Mouse (Mus musculus): Measurements from ENCODE around the gene Arrb1.

Gene Arrb1

GRCm38 (mm10) chr7:99538421-99538820 lies 3.2 kb downstream of the Arrb1 start:
- DNase-seq = no peak

DNA sequence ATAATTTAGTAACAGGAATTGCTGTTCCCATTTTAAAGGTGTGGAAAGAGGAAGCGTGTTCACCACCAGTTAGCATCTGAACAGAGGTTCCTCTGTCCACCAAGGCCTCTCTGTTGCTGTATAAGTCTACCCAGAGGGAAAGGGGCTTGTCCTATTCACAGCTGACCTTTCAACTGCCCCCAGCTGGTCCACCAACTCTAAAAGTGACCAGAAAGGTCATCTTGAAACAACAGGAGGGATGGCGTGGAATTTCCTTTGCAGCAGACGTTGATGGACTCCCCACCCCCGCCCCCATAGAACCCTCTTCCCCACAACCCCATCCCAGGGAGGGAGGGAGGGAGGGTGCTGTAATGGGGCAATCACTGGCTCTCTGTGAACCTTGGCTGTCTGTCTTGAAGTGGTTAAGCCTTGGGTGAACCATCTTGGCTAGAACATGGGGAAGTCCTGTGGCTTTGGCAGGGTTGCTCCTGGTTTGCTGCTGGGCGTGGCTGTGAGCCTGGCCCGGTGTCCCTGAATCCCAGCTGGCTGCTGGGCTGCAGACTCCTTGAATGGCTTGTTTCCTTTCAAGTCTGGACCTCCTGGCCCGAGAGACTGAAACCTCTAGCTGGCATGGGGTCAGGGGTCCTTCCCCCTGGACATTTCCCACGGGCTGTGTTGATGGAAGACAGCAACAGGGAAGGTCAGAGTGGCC lies 4.1 kb downstream of the Arrb1 start:
- DNase-seq = no peak

GRCm38 (mm10) chr7:99540016-99540415 lies 4.8 kb downstream of the Arrb1 start:
- DNase-seq = no peak

- no peak for DNase-seq
Measured at GRCm38 (mm10) chr7:99541204-99541603, 5.9 kb downstream of the Arrb1 start.

DNA sequence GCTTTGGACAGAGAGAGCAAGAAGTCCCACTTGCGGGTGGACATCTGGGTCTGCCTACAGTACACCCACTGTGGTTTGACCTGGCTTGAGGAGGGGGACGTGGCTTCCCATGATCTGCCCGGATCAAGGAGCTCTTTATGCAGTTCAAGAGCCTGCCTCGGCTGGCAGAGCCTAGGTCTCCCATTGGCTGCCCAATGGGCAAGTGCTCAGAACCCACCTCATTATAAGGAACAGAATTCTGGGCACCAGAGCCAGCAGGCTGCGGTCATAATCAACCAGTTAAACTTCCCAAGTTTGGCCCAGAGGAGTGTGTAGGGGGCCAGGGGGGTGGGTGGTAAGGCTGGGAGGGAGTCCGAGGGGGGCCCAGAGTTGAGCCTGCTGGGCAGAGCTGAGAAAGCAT lies 9.0 kb downstream of the Arrb1 start:
- DNase-seq = no peak

DNA sequence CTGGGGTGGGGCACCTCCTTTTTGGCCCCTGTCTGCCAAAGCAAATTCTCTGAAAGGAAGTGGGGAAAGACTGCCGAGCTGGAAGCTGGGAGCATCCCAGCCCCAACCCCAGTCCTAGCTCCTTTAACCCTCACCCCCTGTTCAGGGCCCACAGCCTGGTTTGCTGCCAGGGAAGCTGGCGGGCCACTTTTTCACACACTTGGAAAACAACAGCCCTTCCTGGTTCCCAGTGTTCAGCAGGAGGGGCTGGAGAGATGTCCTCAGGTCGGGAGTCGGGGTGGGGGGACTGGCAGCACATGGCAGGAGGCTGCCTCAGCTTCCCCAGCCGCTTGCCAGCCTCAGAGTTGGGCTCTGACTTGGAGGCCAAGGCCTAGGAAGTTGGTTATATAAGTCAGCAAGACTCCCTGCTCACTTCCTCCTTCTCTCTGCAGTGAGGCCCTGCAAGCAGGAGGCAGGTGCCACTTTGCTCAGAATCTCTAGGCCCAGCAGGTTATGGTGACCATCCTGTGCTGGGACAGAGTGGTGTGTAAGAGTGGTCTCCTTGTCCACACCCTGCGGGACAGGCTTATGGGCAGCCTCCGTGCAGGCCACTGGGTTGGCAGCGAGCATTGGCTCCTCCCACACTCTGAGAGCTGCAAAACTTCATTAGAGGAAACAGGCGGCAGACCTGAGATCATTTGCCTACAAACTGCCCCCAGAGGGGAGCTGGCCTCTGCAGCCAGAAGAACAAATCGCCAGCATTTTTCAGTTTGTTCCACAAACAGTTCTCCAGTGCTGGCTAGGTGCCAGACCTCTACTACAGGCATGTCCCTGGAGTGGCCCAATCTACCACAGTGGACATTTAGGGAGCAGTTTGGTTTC lies 10.8 kb downstream of the Arrb1 start:
- peak; percentile 59 for DNase-seq

DNA sequence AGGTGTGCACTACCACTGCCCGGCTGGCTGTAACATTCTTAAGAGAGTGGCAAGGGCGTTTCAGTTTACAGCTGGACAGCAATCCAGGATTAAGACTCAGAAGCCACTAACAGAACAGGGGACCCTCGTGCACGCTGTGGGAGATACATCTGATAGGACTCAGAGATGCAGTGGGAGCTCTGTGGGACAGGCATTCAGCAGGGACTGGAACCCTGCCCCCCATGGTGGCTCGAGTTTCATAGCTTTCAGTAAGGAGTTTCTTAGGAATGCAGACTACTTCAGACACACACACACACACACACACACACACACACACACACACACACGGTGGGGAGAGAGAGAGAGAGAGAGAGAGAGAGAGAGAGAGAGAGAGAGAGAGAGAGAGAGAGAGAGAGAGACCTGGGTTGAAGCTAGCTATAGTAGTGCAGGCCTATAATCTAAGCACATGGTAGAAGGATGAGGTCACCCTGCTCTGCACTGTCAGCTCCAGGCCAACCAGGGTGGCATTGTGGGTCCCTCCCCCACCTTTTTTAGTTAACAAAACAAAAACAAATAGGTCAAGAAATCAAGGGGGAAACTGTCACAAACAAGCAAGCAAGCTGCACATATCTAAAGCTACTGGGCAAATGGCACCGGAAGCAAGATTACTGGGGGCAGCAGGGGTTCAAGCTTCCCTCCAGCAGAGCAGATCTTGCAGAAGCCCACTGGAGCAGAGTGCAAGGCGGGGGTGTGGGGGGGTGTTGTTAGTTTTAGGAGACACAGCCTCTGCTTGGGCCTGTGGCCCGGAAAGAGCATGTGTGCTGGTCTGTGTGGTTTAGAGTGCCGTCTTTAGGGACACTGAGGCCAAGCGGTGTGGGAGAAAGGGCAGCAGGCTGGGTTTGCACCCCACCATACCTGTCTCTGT lies 12.6 kb downstream of the Arrb1 start:
- DNase-seq = no peak

GRCm38 (mm10) chr7:99549668-99550067 lies 14.4 kb downstream of the Arrb1 start:
- DNase-seq = no peak

DNA sequence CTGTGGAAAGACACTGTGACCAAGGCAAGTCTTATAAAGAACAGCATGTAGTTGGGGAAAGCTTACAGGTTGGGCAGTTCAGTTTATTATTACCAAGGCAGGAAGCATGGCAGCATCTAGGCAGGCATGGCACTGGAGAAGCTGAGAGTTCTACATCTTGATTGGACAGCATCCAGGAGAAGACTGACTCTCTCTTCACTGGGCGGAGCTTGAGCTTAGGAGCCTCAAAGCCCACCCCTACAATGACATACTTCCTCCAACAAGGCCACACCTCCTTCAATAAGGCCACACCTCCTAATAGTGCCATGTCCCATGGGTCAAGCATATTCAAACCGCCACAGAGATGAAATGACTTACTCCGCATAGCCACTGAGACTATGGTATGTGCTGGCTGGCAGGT lies 16.4 kb downstream of the Arrb1 start:
- DNase-seq = no peak

GRCm38 (mm10) chr7:99553222-99553884 lies 18.1 kb downstream of the Arrb1 start:
- no peak for DNase-seq

- DNase-seq = no peak
Measured at GRCm38 (mm10) chr7:99553885-99554269, 18.6 kb downstream of the Arrb1 start.

GRCm38 (mm10) chr7:99555862-99556261 lies 20.6 kb downstream of the Arrb1 start:
- DNase-seq = peak; percentile 50

- no peak for DNase-seq
Measured at GRCm38 (mm10) chr7:99559091-99559490, 23.8 kb downstream of the Arrb1 start.

DNA sequence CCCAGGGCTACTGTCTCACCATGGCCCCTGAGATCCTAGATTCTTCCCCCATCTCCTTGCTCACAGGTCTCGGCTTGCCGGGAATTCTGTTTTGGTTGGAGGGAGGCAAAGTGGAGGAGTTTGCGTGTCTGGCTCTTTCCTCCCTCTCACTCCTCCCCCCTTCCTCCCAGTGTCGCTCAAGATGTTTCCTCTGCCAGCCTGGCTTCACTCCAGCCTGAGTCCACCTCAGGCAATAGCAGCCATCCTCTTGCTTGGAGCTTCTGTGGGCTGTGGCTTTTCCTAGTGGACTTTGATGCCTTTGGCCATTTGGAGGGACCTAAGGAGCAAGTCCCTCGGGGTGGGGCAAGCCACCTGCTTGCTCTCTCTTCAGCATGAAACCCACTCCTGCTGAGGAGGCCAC lies 27.2 kb downstream of the Arrb1 start:
- no peak for DNase-seq

- DNase-seq = no peak
Measured at GRCm38 (mm10) chr7:99563224-99563623, 28.0 kb downstream of the Arrb1 start.

GRCm38 (mm10) chr7:99565325-99565881 lies 30.1 kb downstream of the Arrb1 start:
- DNase-seq = no peak

- peak; percentile 46 for DNase-seq
Measured at GRCm38 (mm10) chr7:99570680-99571079, 35.4 kb downstream of the Arrb1 start.

- peak; percentile 89 for DNase-seq
Measured at GRCm38 (mm10) chr7:99572931-99573330, 37.7 kb downstream of the Arrb1 start.

GRCm38 (mm10) chr7:99573351-99573750 lies 38.1 kb downstream of the Arrb1 start:
- DNase-seq = no peak

GRCm38 (mm10) chr7:99578246-99578645 lies 43.0 kb downstream of the Arrb1 start:
- no peak for DNase-seq

DNA sequence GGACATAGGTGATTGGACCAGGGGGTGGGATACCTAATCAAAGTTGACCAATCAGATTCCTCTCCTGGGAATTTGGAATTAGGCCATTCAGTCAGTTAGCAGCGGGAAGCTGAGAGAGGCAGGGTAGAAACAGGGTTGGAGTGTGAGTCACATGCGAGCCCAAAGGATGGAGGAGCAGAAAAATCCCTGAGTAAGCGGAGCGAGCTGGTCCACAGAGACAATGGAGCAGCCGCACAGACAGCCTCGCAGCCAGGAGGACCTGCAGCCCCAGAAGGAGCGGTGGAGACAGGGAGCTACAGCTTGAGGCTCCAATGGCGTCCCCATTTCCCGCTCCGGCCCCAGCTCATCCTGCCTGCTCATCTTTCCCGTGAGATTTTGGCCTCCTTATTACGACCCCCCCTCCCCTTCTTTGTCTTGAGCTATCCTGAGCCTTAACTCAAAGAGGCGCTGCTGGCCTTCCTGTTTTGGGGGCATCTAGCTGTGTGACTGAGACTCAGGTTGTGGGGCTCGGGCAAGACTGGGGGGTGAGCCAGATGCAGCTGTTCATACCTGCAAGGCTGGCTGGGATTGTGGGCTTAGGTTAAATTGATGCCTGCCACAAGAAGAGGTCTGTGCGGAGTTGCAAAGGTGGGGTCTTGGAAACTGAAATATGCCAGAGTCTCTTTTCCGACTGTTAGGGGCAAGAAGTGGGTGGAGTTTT lies 44.4 kb downstream of the Arrb1 start:
- DNase-seq = peak; percentile 51

- DNase-seq = no peak
Measured at GRCm38 (mm10) chr7:99580247-99580646, 45.0 kb downstream of the Arrb1 start.
